ENCODE assay signal across 9 mouse cellular contexts in genomic region chr3:135628706-135629169, GRCm38 (mm10).
DNase-seq lines count a peak whose midpoint lies in the region; ATAC-seq lines count a peak whose summit lies in the region.
"Had no signal": no experiment of that assay in that cellular context is flagged by ENCODE, and none has a peak within 500 bp of the region (broad histone marks: within the 10 kb centered on the region; RNA-seq: fewer than 3 reads in every experiment).

No protein-coding gene starts in this region.

- H3K27me3 ChIP-seq in liver, embryonic 12.5 days (replicated peaks), result no peaks in the 10 kb centered on the region

- H3K4me2 ChIP-seq in liver, embryonic 12.5 days, result no peak overlapping the region

- WGBS in liver, embryonic 12.5 days (ENCODE audit: insufficient replicate concordance), result 68% methylated on average over 9 of the region's 9 CpGs

- DNase-seq in B cell, adult 2 months, result peak; percentile 76 to 79
- peak; percentile 80 for DNase-seq in NIH3T3 (ENCODE audit: low read depth)
- DNase-seq in kidney, adult 9 months, result peak; percentile 54
- DNase-seq in lung, postnatal 4 days, result peak; percentile 51 to 54
- DNase-seq in left cerebral cortex, postnatal 14 days (ENCODE audit: low spot score in 2 of 2), result no peak
- DNase-seq in c-Kit-positive CD71-positive TER-119-positive erythroid progenitor cells, embryonic 14.5 days (ENCODE audit: low spot score), result no peak
- DNase-seq in layer of hippocampus, postnatal 10 days (ENCODE audit: low spot score in 2 of 2), result no peak

- H3K36me3 ChIP-seq in liver, embryonic 12.5 days, result peaks cover 9% of the 10 kb centered on the region; the same call in 1 of the 2 replicates

- H3K27ac ChIP-seq in liver, embryonic 12.5 days, result no peak overlapping the region
- H3K27ac ChIP-seq: stomach, postnatal 0 days had no signal

- intact Hi-C loops in left cerebral cortex, postnatal 14 days (cut with DNase I), result no loop called here

- H3K9me3 ChIP-seq in liver, embryonic 12.5 days (replicated peaks), result no peaks in the 10 kb centered on the region

- no peak overlapping the region for H3K4me3 ChIP-seq in liver, embryonic 12.5 days

- ATAC-seq in liver, embryonic 12.5 days, result no peak

- H3K4me1 ChIP-seq in liver, embryonic 12.5 days, result peaks cover 17% of the 10 kb centered on the region

- no peak overlapping the region for H3K9ac ChIP-seq in liver, embryonic 12.5 days

Comparison
In these comparisons a context has a peak if more than half of its experiments do, and no peak if none do; other contexts are left out.
1. DNase-seq: peak in B cell, adult 2 months (2 of 2), NIH3T3 (single experiment), kidney, adult 9 months (single experiment) and lung, postnatal 4 days (2 of 2); none in left cerebral cortex, postnatal 14 days (0 of 2), c-Kit-positive CD71-positive TER-119-positive erythroid progenitor cells, embryonic 14.5 days (single experiment) and layer of hippocampus, postnatal 10 days (0 of 2).